Mouse (Mus musculus): Measurements from ENCODE around the gene Vmn2r109.
"Not testable (repeated sequence)": the region's sequence is repeated elsewhere in the genome, so short reads cannot be mapped to it uniquely, and the experiment has no call there.

The Vmn2r109 gene

DNA sequence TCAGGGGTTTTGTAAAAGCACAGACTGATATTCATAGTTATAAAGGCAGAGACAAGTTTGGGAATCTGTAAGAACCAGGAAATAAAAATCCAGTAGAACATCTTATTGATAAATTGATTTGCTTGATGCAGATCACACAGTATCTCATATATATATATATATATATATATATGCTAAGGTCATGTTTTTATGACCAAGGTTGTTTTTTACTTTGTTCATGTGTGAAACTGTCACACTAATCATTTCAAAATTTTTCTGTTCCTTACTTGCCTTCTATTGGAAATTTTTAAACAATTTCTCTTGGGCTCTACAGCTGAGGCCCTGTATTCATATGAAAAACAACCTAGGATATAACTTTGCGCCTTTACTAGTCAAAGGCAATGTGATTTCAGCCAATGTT lies at the start of gene Vmn2r109:
Gene Vmn2r109, minus strand, starts transcription at position 101 of the 400 bp plus-strand sequence.
- no peak for DNase-seq

DNA sequence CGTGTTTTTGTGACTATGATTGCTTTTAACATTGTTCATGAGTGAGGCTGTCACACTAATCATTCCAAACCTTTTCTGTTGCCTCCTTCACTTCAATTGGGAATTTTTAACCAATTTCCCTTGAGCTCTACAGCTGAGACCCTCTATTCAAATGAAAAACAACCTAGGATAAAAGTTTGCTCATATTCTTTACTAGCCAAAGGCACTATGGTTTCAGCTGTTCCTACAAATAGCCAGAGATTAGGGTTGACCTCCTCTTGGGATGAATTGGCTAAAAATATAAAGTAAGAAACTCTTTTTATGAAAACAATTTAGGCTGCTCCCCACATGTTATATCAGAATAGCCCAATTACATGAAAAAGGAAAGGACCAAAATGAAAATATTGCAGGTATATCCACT lies 31.8 kb upstream of the Vmn2r109 start, which contains the start of gene Vmn2r110:
Gene Vmn2r110, minus strand, starts transcription at position 101 of the 400 bp plus-strand sequence.
- DNase-seq, result no peak

DNA sequence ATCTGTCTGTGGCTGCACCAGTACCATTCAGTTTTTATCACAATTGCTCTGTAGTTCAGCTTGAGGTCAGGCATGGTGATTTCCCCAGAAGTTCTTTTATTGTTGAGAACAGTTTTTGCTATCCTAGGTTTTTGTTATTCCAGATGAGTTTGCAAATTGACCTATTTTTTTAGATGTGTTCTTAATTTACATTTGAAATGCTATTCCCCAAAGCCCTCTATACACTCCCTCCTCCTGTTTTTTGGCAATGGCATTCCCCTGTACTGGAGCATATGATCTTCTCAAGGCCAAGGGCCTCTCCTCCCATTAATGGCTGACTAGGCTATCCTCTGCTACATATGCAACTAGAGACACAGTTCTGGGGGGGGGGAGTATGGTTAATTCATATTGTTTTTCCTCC lies 56.3 kb downstream of the Vmn2r109 start:
- DNase-seq, result not testable (repeated sequence)

DNA sequence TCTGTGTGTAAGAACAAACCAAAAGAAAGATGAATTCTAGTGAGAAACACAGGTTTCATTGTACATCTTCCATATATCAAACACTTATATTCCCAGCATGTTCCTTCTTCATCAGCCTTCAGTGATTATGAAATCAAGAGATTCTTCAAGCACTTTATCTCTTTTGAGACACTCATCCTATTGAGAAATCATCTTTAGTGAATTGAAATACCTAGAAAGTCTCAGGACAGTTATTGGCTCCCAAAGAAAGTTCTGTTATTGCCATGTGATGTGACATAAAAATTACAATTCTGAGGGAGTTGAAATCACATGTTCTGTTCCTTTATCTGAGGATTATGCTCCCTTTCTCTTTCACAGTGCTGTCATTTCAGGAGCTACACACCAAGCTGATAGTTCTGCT lies 66.7 kb downstream of the Vmn2r109 start, which contains the start of gene Vmn1r225:
Gene Vmn1r225, plus strand, starts transcription at position 301 of the 400 bp plus-strand sequence.
- no peak for DNase-seq

Measured in heart, adult 11 months (tissue).